Mouse (Mus musculus): ENCODE measurements around the gene Ptpn7. TPM values are rescaled to one million over a fixed set of nuclear protein-coding genes. Genes with fewer than 3 reads are reported as not detected.

The Ptpn7 gene
- 2.9 and 3.0 TPM in 2 replicates for polyA plus RNA-seq (2015; fragmentation: Nextera tagmentation; extraction: Ambion mirVana)

DNA sequence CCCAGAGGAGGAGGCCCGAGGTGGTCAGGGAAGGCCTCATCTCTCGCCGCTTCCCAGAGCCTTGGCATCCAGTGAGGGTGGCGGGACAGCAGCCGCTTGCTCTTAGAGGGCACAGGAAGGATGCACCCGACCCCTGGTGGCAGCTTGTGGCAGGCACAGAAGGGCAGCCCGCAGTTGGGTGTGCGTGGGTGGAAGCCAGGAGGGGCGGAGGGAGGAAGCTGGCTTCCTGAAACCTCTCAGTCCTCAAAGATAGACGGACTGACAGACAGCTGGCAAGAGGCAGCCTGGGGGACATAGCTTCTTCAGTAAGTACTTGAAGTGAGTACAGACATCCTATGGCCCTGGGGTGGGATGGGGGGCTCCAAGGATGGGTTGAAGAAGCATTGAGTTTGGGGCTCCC, at the start of gene Ptpn7:
TSS of gene Ptpn7 (plus strand) at position 228 of the 400 bp plus-strand sequence.
- no peak within 1 kb of the TSS for H3K9ac ChIP-seq (replicated peaks; ENCODE audit: low read depth)
- 0 out of 2 replicates have a peak within 1 kb of the TSS, but pooled peaks have one; percentile 14 for H3K4me2 ChIP-seq (replicated peaks; ENCODE audit: low read depth, low read length)
- no peak within 1 kb of the TSS; the same call in 1 of the 2 replicates for H3K27ac ChIP-seq (ENCODE audit: low read length)
- DNase-seq (ENCODE audit: low spot score) (peak; percentile 78), ATAC-seq (peak; percentile 83)
- no peaks in the 10 kb centered on the region for H3K4me1 ChIP-seq (ENCODE audit: insufficient read depth, low read depth, low read length)
- H3K27me3 ChIP-seq (replicated peaks; ENCODE audit: insufficient read depth, low read length) = no peaks in the 10 kb centered on the region
- H3K36me3 ChIP-seq (ENCODE audit: insufficient read depth, low read length) = no peaks in the 10 kb centered on the region
- H3K4me3 ChIP-seq (ENCODE audit: low read depth, low read length) = no peak within 1 kb of the TSS
- H3K9me3 ChIP-seq (ENCODE audit: low read length) = no peaks in the 10 kb centered on the region
- WGBS = 16% methylated on average over 10 of the region's 10 CpGs
- TF ChIP-seq EP300 (IDR thresholded peaks at IDR 0.05) = no peak
- TF ChIP-seq CTCF (IDR thresholded peaks at IDR 0.05) = peak; percentile 90

DNA sequence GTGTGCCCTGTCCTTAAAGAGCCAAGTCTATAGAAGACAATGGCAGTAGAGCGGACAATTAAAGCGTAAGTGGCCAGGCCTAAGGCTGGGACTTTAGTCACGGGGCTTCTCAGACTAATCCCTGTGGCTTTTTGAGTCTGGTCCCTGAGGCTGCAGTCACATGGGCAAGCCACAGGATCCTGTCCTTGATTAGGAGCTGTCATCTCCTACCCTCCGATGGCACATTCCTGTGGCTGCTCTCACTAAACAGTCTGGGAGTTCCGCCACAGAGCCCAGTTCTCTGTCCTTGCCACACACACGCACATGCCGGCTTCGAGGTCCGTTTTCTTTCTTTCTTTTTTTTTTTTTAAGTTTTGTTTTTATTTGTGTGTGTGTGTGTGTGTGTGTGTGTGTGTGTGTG, 49.0 kb upstream of the Ptpn7 start:
- no peak overlapping the region for H3K4me2 ChIP-seq (replicated peaks; ENCODE audit: low read depth, low read length)
- H3K36me3 ChIP-seq (ENCODE audit: insufficient read depth, low read length) = no peaks in the 10 kb centered on the region
- TF ChIP-seq EP300 (IDR thresholded peaks at IDR 0.05) = no peak
- no peak for TF ChIP-seq CTCF (IDR thresholded peaks at IDR 0.05)
- 0 out of 2 replicates have a peak, but pooled peaks cover 10% of the 10 kb centered on the region for H3K27me3 ChIP-seq (replicated peaks; ENCODE audit: insufficient read depth, low read length)
- 58% methylated on average over 9 of the region's 9 CpGs for WGBS
- H3K9me3 ChIP-seq (ENCODE audit: low read length) = no peaks in the 10 kb centered on the region
- ATAC-seq (0 out of 2 replicates have a peak, but pooled peaks have one; percentile 32), DNase-seq (ENCODE audit: low spot score) (no peak)
- no peak overlapping the region for H3K27ac ChIP-seq (ENCODE audit: low read length)
- H3K4me3 ChIP-seq (ENCODE audit: low read depth, low read length) = no peak overlapping the region
- H3K9ac ChIP-seq (replicated peaks; ENCODE audit: low read depth) = no peak overlapping the region
- H3K4me1 ChIP-seq (ENCODE audit: insufficient read depth, low read depth, low read length) = no peaks in the 10 kb centered on the region

DNA sequence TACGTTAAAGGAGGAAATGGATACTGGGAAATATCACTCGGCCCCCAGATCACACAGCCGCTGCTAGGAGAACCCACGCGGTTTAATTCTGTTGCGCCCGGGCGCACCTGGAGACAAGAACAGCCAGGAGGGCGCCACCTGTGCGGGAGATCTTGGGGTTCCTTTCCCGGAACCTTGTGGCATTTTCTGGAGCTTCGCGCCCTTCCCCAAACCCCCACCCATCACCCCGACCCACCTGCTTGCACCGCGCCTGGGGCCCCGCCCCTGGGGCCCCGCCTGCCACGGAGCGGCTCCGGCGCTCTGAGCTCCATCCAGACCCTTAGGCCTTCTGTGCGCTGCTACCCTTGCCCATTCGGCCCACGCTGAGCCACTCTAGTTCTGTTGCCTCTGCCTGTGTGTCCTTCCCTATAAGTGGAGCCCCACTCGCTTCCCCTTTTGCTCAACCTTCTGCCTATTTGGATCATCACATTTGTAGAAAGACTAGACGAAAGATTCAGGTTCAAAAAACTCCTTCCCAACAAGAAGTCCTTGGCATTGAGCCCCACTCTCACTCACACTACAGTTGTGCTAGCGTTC, 47.1 kb upstream of the Ptpn7 start:
- Histone ChIP-seq H3K9ac (replicated peaks; ENCODE audit: low read depth) (no peak overlapping the region), H3K4me2 (replicated peaks; ENCODE audit: low read depth, low read length) (no peak overlapping the region), H3K4me1 (ENCODE audit: insufficient read depth, low read depth, low read length) (no peaks in the 10 kb centered on the region), H3K9me3 (ENCODE audit: low read length) (no peaks in the 10 kb centered on the region), H3K36me3 (ENCODE audit: insufficient read depth, low read length) (no peaks in the 10 kb centered on the region), H3K27ac (ENCODE audit: low read length) (no peak overlapping the region), H3K4me3 (ENCODE audit: low read depth, low read length) (no peak overlapping the region), H3K27me3 (replicated peaks; ENCODE audit: insufficient read depth, low read length) (0 out of 2 replicates have a peak, but pooled peaks cover 10% of the 10 kb centered on the region)
- no peak for TF ChIP-seq EP300 (IDR thresholded peaks at IDR 0.05)
- no peak for TF ChIP-seq CTCF (IDR thresholded peaks at IDR 0.05)
- DNase-seq (ENCODE audit: low spot score) = no peak
- 17% methylated on average over 28 of the region's 28 CpGs for WGBS
- no peak for ATAC-seq

DNA sequence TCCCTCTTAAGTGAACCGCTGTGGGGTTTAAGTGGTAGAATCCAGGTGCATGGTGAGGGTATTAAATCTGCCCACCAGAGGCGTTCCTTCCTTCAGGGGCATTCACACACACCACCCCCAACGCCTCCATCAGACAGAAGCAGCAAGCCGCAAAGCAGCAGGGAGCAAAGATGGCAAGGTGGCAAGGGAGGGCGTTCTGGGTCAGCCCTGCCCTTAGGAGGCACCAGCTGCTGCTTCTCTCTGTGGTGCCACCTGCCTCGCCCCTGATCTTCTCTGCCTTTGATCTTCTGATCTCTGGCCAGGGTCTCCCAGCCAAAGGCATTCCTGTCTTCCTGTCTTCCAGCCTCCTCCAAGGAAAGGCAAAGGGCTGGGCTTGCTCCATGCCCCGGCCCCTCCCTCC, 46.5 kb upstream of the Ptpn7 start:
- no peaks in the 10 kb centered on the region for H3K9me3 ChIP-seq (ENCODE audit: low read length)

DNA sequence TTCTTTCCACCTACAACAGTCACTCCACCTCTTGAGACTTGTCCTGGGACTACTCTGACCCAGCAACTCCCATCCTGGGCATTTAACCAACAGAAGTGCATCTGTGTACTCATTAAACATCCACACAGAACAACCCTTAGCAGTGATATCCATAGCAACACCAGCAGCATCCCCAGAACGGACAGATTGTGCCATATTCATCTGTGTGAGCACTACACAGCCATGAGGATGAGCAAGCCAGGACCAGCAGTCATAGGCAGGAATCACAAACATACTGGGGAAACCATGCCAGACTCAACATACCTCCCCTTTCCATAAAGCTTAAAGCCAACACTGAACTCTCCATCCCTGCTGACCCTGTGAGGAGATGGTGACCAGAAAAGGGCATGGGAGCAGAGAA, 45.1 kb upstream of the Ptpn7 start:
- H3K4me1 ChIP-seq (ENCODE audit: insufficient read depth, low read depth, low read length) = no peaks in the 10 kb centered on the region
- H3K27me3 ChIP-seq (replicated peaks; ENCODE audit: insufficient read depth, low read length) = 0 out of 2 replicates have a peak, but pooled peaks cover 10% of the 10 kb centered on the region
- no peak overlapping the region for H3K4me2 ChIP-seq (replicated peaks; ENCODE audit: low read depth, low read length)
- 65% methylated on average over 1 of the region's 1 CpGs for WGBS
- ATAC-seq = no peak
- no peak for DNase-seq (ENCODE audit: low spot score)
- H3K4me3 ChIP-seq (ENCODE audit: low read depth, low read length) = no peak overlapping the region
- no peak overlapping the region for H3K27ac ChIP-seq (ENCODE audit: low read length)
- no peak for TF ChIP-seq CTCF (IDR thresholded peaks at IDR 0.05)
- TF ChIP-seq EP300 (IDR thresholded peaks at IDR 0.05) = no peak
- H3K9me3 ChIP-seq (ENCODE audit: low read length) = no peaks in the 10 kb centered on the region
- no peak overlapping the region for H3K9ac ChIP-seq (replicated peaks; ENCODE audit: low read depth)
- no peaks in the 10 kb centered on the region for H3K36me3 ChIP-seq (ENCODE audit: insufficient read depth, low read length)

More for the DNA sequence above, 46.5 kb upstream of the Ptpn7 start:
- no peak overlapping the region for H3K4me3 ChIP-seq (ENCODE audit: low read depth, low read length)
- H3K4me1 ChIP-seq (ENCODE audit: insufficient read depth, low read depth, low read length) = no peaks in the 10 kb centered on the region
- no peak for DNase-seq (ENCODE audit: low spot score)
- TF ChIP-seq EP300 (IDR thresholded peaks at IDR 0.05) (no peak), CTCF (IDR thresholded peaks at IDR 0.05) (no peak)
- WGBS = 33% methylated on average over 7 of the region's 7 CpGs
- H3K36me3 ChIP-seq (ENCODE audit: insufficient read depth, low read length) = no peaks in the 10 kb centered on the region
- no peak overlapping the region for H3K27ac ChIP-seq (ENCODE audit: low read length)
- no peak for ATAC-seq
- H3K27me3 ChIP-seq (replicated peaks; ENCODE audit: insufficient read depth, low read length) = 0 out of 2 replicates have a peak, but pooled peaks cover 10% of the 10 kb centered on the region
- H3K4me2 ChIP-seq (replicated peaks; ENCODE audit: low read depth, low read length) = no peak overlapping the region
- H3K9ac ChIP-seq (replicated peaks; ENCODE audit: low read depth) = no peak overlapping the region

DNA sequence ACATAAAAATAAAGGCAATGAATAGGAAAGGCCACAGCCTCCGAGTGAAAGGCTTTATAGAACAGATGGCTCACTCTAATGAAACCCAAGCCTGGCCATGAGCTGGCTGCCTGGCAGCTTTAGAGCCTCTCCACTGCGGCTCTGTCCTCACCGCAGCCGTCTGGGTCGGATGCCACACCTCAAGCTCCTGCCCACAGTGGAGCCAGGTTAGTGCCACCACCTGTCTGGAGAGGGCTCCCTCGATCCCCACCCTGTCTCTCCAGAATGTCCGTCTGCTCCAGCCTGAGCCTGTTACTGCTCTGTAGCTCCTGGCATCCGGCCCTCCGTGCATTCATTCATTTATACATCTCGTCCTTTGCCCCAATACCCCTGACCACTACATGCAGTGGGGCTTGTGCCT, 42.9 kb upstream of the Ptpn7 start:
- H3K9me3 ChIP-seq (ENCODE audit: low read length) = no peaks in the 10 kb centered on the region
- H3K27me3 ChIP-seq (replicated peaks; ENCODE audit: insufficient read depth, low read length) = 0 out of 2 replicates have a peak, but pooled peaks cover 10% of the 10 kb centered on the region
- 73% methylated on average over 10 of the region's 10 CpGs for WGBS
- no peak for DNase-seq (ENCODE audit: low spot score)
- H3K27ac ChIP-seq (ENCODE audit: low read length) = no peak overlapping the region
- H3K36me3 ChIP-seq (ENCODE audit: insufficient read depth, low read length) = no peaks in the 10 kb centered on the region
- H3K4me3 ChIP-seq (ENCODE audit: low read depth, low read length) = no peak overlapping the region
- no peak for ATAC-seq
- TF ChIP-seq EP300 (IDR thresholded peaks at IDR 0.05) = no peak
- TF ChIP-seq CTCF (IDR thresholded peaks at IDR 0.05) = no peak
- H3K4me1 ChIP-seq (ENCODE audit: insufficient read depth, low read depth, low read length) = no peaks in the 10 kb centered on the region
- no peak overlapping the region for H3K9ac ChIP-seq (replicated peaks; ENCODE audit: low read depth)
- no peak overlapping the region for H3K4me2 ChIP-seq (replicated peaks; ENCODE audit: low read depth, low read length)

All from lung, postnatal 0 days (tissue).